Mouse (Mus musculus): ENCODE results near the gene Map3k4.

Gene Map3k4

DNA sequence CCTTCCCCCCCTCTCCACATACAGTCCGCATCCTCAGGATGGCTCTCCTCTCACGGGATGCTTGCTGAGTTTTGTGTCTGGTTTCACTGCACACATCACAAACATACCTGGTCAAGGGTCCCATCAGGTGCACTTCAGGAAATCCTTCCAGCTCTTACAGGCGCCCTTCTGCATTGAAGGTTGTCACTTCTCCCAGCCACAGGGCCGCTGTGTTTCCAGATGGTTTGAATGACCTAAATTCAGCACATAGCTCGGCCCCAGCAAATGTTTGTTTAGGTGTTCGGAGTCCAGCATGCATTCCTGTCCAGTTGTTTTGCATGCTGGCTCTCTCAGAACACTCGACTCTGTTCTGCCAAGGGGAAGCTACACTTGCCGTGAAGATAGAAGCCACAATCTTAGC, 134.3 kb downstream of the Map3k4 start:
- no peak for DNase-seq (ENCODE audit: low spot score in 2 of 2)

DNA sequence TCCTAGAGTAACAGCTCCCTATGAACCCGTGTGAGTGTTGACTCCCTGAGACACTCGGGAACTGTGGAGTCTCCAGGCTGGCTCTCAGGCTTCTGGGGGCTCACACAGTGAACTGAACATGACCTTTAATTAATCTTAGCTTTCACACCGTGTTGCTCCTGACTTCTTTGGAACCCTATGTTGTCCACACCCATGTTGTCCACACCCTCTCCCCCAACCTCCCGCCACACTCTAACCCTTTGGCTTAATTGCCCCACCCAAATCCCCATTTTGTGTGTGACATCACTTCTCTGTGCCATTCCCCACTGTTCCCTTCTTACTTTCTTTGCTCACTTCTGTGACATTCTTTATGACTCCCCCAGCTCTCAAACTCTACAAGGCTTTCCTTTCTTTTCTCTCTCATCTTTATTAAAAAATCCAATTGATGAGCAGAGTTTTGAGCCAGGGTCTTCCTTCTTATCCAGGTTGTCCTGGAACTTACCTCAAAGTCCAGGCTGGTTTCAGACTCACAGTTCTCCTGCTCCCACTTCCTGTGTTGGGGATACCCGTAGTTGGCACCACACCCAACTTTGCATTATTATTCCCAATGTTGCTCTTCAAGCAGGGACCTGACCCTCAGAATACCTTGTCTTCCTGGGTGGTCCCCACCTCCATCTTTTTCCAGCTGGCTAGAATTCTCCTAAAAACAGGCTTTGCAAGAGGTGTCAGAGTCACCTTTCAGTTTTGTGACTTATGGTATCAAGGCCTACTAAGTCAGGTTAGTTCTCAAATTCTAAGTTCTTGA, 135.7 kb downstream of the Map3k4 start:
- DNase-seq (ENCODE audit: low spot score in 2 of 2), result no peak

DNA sequence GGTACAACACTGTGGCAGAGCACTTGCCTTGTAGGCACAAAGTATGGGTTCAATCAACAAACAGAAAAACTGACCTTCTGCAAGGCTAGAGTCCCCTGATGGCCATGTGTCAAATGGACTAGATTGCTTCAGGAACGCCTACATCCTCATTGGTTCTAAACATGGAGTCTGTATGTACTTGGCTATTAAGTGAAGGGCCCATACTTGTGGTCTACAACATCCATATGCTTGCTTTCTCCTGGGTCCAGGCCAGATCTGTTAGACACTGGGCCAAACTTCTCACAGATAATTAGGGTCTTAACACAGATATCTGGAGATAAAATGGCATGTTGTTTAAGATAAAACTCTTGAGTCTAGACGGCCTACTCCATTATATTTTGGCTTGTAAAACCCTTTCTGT, 138.8 kb downstream of the Map3k4 start:
- DNase-seq (ENCODE audit: low spot score in 2 of 2), result no peak

DNA sequence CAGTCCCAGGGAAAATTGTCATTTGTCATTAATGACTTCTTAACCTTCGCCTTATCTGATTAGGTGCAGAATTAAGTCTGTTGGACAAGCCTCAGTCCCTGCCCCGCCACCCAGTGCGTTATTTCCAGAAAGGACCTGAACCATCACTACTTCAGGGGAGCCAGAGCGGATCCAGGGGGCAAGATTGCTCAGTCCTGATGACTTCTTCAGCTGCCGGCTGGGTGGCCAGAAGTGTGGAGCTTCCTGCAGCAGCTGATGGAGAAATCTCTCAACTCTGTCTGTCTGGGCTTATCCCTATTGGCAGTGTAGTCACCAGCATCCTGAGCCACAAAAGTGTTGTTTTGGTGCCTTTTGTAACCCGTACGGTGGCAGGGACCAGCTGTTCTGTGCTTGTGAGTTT, 139.3 kb downstream of the Map3k4 start:
- no peak for DNase-seq (ENCODE audit: low spot score in 2 of 2)
